Mouse (Mus musculus) spleen, adult 2 months (tissue): ENCODE results near the gene Slc22a13. TPM values are rescaled to one million over a fixed set of nuclear protein-coding genes. Genes with fewer than 3 reads are reported as not detected.

Experiments
- DNase-seq, 2 experiments: peaks; one replicate each; pipeline versions ENCODE4 v3.0.0 to v3.0.0-alpha.2; 2012 to 2021; ENCODE audit warnings: low spot score in 2 of 2, low read depth in 1 of 2
- H3K27ac ChIP-seq: fragments of 200-500 bp; 2 replicates; pipeline ENCODE4 v1.5.1; 2012; ENCODE audit warnings: low read length, inconsistent platforms; ENCODE audit not compliant: insufficient read depth
- H3K27me3 ChIP-seq: fragments of 200-500 bp; 2 replicates; pipeline ENCODE4 v1.6.1; 2012; ENCODE audit warnings: mild to moderate bottlenecking, moderate library complexity, low read length, inconsistent platforms; ENCODE audit not compliant: control insufficient read depth, insufficient read depth
- H3K36me3 ChIP-seq: fragments of 200-500 bp; 2 replicates; pipeline ENCODE4 v1.6.1; 2012; ENCODE audit warnings: mild to moderate bottlenecking, low read length, inconsistent platforms; ENCODE audit not compliant: control insufficient read depth, insufficient read depth
- H3K4me1 ChIP-seq: fragments of 200-500 bp; 2 replicates; pipeline ENCODE4 v1.6.1; 2011; ENCODE audit warnings: inconsistent platforms; ENCODE audit not compliant: control insufficient read depth, insufficient read depth, insufficient read length
- H3K4me3 ChIP-seq: fragments of 200-500 bp; 2 replicates; pipeline ENCODE4 v1.5.1; 2011; ENCODE audit warnings: mild to moderate bottlenecking, inconsistent platforms; ENCODE audit not compliant: insufficient read depth, insufficient read length; ENCODE audit errors: extremely low read depth
- CTCF ChIP-seq: fragments of 200-500 bp; IDR thresholded peaks from 2 replicates; pipeline ENCODE4 v1.5.1; 2011; ENCODE audit warnings: mild to moderate bottlenecking, inconsistent platforms; ENCODE audit not compliant: insufficient read depth, insufficient read length, insufficient replicate concordance; ENCODE audit errors: extremely low read depth
- POLR2A ChIP-seq: fragments of 200-500 bp; IDR thresholded peaks from 2 replicates; pipeline ENCODE4 v1.6.1; 2011; ENCODE audit warnings: low read depth, low read length, inconsistent platforms
- WGBS: fragments of 180-500 bp; shearing (Covaris S2); methylation state at CpG from one replicate; pipeline ENCODE4 v1.1.7; 2018; 5-methylcytosine and 5-hydroxymethylcytosine counted together
- polyA plus RNA-seq: library from polyadenylated mRNA; depleted of rRNA; stranded (reverse); fragments of >200 nt; gene quantifications from 2 replicates; pipeline ENCODE4 v1.2.3, GENCODE M21; 2012

Slc22a13 gene
- polyA plus RNA-seq, 1 experiment, result 0.07 TPM

DNA sequence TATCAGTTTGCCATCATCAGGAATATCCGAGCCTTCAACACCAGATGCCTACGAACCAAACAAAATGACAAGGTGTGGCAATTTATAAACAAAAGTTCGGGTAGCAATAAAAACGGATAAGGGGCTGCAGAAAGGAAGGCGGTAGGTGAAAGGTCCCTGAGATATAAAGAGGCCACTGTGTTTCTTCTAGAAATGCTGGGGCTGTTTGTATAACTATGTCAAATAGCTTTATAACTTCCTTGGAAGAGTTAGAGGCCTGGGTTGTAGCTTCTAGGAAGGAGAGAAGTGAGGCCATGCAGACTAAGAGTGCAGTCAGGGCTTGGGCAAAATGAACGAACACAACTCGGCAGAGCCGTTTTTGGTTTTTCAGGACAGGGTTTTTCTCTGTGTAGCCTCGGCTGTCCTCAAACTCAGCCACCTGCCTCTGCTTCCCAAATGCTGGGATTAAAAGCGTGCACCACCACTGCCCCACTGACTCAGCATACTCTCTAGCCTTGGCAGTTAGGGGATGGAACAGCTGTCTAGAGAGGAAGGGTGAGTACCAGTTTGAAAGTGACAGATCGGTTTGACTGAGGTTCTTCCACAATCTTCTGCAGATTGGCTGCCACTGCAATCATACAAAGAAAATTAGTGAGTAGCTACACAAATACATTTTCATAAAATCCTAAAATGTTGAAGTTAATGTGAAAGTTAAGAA, 32.4 kb upstream of the Slc22a13 start:
- no peaks in the 10 kb centered on the region for H3K27me3 ChIP-seq
- TF ChIP-seq CTCF, result no peak
- no peak for TF ChIP-seq POLR2A
- H3K27ac ChIP-seq, result no peak overlapping the region
- WGBS, result 90% methylated on average over 11 of the region's 11 CpGs
- peaks cover 24% of the 10 kb centered on the region for H3K36me3 ChIP-seq
- H3K4me1 ChIP-seq, result no peaks in the 10 kb centered on the region
- H3K4me3 ChIP-seq, result no peak overlapping the region
- no peak for DNase-seq

DNA sequence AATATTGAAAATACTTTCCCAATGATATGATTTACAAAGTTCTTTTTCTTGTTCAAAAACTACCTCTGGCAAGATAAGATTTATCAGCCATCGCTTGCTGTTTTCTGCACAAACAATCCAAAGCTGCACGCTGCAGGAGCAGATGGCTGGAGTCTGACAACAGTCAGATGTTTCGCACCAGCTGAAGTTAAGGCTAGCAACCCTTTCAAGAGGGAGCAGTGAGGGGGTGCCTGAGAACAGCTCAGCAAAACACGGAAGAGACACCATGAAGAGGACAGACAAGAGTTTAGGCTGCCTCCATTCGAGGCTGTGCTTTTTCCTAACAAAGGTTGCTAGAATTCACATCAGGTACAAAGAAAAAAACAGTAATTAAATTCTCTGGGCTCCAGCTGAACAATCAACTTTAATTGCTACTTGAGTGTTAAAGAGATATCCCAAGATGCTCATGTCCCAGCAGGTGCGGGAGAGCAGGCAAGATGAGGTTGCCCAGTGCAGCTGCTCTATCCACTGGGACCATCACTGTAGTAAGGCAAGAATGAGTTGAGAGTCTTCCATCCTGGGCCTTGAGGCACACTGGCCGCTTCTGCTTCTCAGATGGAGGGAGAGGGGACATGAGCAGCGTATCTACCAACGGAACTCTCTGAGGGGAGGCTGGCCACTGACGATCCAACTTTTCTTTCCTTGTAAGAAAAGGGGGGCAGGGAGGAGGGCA, 31.5 kb upstream of the Slc22a13 start:
- no peaks in the 10 kb centered on the region for H3K4me1 ChIP-seq
- no peak for TF ChIP-seq POLR2A
- H3K27ac ChIP-seq, result no peak overlapping the region
- H3K36me3 ChIP-seq, result peaks cover 24% of the 10 kb centered on the region
- 93% methylated on average over 10 of the region's 10 CpGs for WGBS
- DNase-seq, result no peak
- H3K27me3 ChIP-seq, result no peaks in the 10 kb centered on the region
- H3K4me3 ChIP-seq, result no peak overlapping the region

DNA sequence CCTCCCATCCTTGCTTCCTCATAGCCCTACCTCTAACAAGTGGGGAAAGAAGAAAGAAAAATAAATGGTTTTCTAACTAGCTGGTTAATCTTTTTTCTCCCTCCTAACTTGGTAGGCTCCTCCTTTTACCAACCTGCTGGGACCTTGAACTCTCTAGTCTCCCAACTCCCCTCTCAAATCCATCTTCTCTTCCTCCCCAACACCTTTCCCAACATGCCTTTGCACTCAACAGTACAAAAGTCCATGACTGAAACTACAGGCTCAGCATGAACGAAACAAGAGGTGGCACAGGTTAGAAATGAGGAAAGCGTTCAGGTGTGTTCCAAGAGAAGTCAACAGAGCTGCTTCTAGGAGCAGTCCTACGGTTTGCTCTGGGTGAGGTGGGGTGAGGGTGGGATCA, 30.4 kb upstream of the Slc22a13 start:
- no peak for DNase-seq
- WGBS, result 96% methylated on average over 3 of the region's 3 CpGs
- H3K4me1 ChIP-seq, result no peaks in the 10 kb centered on the region
- no peak overlapping the region for H3K4me3 ChIP-seq
- no peak overlapping the region for H3K27ac ChIP-seq
- no peak for TF ChIP-seq POLR2A
- TF ChIP-seq CTCF, result no peak
- H3K27me3 ChIP-seq, result no peaks in the 10 kb centered on the region
- H3K36me3 ChIP-seq, result peaks cover 22% of the 10 kb centered on the region

DNA sequence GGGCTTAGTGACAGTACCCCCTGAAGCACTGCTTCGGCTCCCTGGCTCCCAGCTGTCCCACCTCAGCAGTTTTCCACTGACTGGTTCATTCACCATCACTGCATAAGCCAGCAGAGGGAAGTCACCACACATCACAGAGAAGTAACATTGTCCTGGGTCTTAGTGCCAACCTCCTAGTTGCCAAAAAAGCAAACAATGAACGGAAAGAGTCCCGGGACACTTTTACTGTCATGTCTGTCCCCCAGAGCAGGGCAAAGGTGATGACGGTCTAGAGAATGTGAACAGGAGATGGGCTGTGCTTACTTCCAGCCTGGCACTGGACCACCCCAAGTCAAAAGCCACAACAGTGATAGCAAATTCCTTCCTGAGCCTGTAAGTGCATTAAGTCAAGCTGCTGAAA, 29.9 kb upstream of the Slc22a13 start:
- no peak for TF ChIP-seq CTCF
- TF ChIP-seq POLR2A, result no peak
- Histone ChIP-seq H3K4me1 (no peaks in the 10 kb centered on the region), H3K27me3 (no peaks in the 10 kb centered on the region), H3K27ac (no peak overlapping the region), H3K36me3 (peaks cover 20% of the 10 kb centered on the region), H3K4me3 (no peak overlapping the region)
- DNase-seq, result no peak
- WGBS, result 89% methylated on average over 4 of the region's 4 CpGs

DNA sequence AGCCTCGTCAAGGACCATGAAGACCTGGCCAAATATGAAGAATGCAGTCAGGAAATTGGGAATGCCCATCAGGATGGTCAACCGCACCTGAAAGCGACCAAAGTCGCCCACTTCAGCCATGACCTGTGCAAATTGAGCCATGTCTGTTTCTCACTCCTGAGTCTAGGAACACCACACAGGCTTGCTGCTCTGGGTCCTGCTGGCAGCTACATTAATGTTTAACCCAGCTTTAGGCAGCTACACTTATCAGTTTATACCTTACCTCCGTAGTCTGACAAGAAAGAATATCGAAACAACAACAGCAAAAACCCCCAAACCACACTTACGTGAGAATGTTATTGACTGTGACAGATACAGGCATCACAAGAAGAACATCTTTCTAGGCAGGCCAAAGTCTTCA, 22.7 kb upstream of the Slc22a13 start:
- no peak for DNase-seq
- TF ChIP-seq CTCF (no peak), POLR2A (no peak)
- Histone ChIP-seq H3K4me1 (no peaks in the 10 kb centered on the region), H3K36me3 (peaks cover 4% of the 10 kb centered on the region; the same call in 1 of the 2 replicates), H3K27me3 (no peaks in the 10 kb centered on the region), H3K27ac (no peak overlapping the region), H3K4me3 (no peak overlapping the region)
- WGBS, result 90% methylated on average over 7 of the region's 7 CpGs

DNA sequence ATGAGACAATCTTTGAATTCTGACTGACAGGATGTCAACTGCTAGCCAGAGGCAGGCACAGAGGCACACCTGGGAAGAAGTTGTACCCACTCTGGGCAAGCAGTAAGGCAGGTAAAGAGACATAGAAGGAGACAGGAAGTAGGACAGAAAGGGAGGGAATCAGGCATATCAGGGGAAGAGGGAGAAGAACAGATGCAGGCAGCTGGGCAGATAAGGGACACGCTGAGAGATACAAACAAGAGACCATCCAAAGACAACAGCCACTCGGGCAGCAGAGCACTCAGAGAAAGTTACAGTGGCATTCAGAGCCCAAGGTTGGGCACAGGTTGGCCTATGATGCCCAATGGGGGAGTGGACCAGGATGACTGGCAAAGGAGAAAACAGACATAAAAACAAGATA, 21.9 kb upstream of the Slc22a13 start:
- TF ChIP-seq POLR2A, result no peak
- TF ChIP-seq CTCF, result no peak
- Histone ChIP-seq H3K4me3 (no peak overlapping the region), H3K4me1 (no peaks in the 10 kb centered on the region), H3K27ac (no peak overlapping the region), H3K27me3 (no peaks in the 10 kb centered on the region), H3K36me3 (peaks cover 4% of the 10 kb centered on the region; the same call in 1 of the 2 replicates)
- no peak for DNase-seq
- 76% methylated on average over 2 of the region's 2 CpGs for WGBS

DNA sequence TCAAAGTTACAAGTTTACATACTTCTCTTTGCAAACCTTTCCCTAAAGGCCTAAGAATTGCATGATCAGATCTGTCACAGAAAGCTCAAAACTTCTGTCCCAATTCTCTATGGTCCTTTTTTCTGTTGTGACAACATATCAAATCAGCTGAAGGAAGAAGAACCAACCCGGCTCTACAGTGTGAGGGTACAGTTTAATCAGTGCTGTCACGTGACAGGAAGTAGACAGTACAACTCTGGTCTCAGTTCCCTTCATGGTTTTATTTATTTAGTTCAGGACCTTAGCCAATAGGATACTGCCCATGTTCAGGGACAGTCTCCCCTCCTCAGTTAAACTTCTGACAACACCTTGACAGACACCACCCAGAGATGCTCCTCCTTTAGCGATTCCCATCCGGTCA, 11.4 kb upstream of the Slc22a13 start:
- no peaks in the 10 kb centered on the region for H3K27me3 ChIP-seq

More for the DNA sequence above, 11.4 kb upstream of the Slc22a13 start:
- 69% methylated on average over 4 of the region's 4 CpGs for WGBS
- H3K4me3 ChIP-seq, result no peak overlapping the region
- no peaks in the 10 kb centered on the region for H3K36me3 ChIP-seq
- no peaks in the 10 kb centered on the region for H3K4me1 ChIP-seq
- DNase-seq, result no peak
- no peak for TF ChIP-seq CTCF
- TF ChIP-seq POLR2A, result no peak
- no peak overlapping the region for H3K27ac ChIP-seq
